Mouse (Mus musculus): ENCODE results near the gene Itpa.

DNA sequence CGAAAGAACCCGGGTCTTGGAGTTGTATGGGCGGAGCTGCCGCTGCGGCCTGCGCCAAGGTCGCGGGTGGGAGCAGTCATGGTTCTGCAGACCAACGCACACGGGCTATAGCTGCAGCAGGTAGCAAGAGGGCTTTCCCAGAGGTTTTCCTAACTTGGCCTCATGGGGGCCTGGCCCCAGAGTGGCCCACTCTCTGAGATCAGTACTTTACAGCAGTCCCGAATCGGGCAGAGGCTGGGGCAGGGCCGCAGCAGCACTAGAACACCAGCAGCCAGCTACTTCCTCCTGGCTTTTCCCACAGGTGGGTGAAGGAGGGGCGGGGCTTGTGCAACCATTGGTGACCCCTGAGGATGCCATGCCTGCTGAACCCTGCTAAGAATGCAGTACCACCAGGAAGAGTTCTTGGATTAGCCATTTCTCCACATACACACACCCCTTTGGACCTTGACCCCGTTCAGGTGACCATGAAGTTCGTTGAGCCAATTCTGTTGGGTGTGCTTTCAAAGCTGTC is 29.3 kb upstream of the Itpa start:
- no peak for TF ChIP-seq CTCF (IDR thresholded peaks at IDR 0.05; ENCODE audit: borderline replicate concordance, control insufficient read depth, extremely low read depth, insufficient read depth, low read length, poor library complexity)
- TF ChIP-seq POLR2A (IDR thresholded peaks at IDR 0.05; ENCODE audit: control insufficient read depth, extremely low read depth, insufficient read depth, low read length, poor library complexity) = no peak

All from thymus, adult 2 months (tissue).